Mouse (Mus musculus): ENCODE data around the gene Igsf3.

DNA sequence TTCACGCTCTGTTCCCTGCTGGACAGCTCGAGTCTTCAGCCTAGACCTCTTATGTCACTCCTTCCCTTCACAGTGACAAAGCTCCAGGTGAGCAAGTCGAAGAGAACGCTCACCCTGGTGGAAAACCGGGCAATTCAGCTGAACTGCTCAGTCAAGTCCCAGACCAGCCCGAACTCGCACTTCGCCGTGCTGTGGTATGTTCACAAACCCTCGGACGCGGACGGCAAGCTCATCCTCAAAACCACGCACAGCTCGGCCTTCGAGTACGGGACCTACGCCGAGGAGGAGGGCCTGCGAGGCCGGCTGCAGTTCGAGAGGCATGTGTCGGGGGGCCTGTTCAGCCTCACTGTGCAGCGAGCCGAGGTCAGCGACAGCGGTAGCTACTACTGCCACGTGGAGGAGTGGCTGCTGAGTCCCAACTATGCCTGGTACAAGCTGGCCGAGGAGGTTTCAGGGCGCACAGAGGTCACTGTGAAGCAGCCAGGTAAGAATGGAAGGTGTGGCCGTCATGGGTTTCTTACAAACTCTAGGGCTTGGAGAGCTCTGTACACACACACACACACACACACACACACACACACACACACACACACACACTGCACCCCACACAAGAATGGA is 74.0 kb downstream of the Igsf3 start:
- no peak for TF ChIP-seq CTCF (IDR thresholded peaks at IDR 0.05; ENCODE audit: borderline replicate concordance, insufficient read depth, low read length)
- no peak for TF ChIP-seq POLR2A (IDR thresholded peaks at IDR 0.05; ENCODE audit: low read depth, low read length)
